Mouse (Mus musculus) left cerebral cortex, adult 2 months (tissue): ENCODE results near the gene Eddm3b. TPM values are rescaled to one million over a fixed set of nuclear protein-coding genes. Genes with fewer than 3 reads are reported as not detected.
"Not testable (repeated sequence)": the region's sequence is repeated elsewhere in the genome, so short reads cannot be mapped to it uniquely, and the experiment has no call there.

Source experiments
- DNase-seq, 2 experiments: peaks; one replicate each; pipeline ENCODE4 v3.0.0; 2021 to 2022; ENCODE audit warnings: low spot score in 2 of 2, mixed read lengths in 1 of 2; ENCODE audit errors: extremely low spot score in 1 of 2
- H3K27ac ChIP-seq: fragments of 200-600 bp; 2 replicates; pipeline ENCODE4 v1.8.1; 2022
- H3K4me3 ChIP-seq: fragments of 200-600 bp; 2 replicates; pipeline ENCODE4 v1.8.1; 2022
- CTCF ChIP-seq: fragments of 200-600 bp; IDR thresholded peaks from 2 replicates; pipeline ENCODE4 v1.8.1; 2022; ENCODE audit warnings: antibody characterized with exemption, mild to moderate bottlenecking, moderate library complexity
- intact Hi-C: fragments of 180-260 bp; cut with DNase I; formaldehyde crosslinking; loops from one replicate; pipeline ENCODE4 v1.15.1; 2025
- total RNA-seq, 2 experiments: library from RNA; stranded (reverse); gene quantifications; 2 replicates each; pipeline ENCODE4 v1.2.3; 2021

The Eddm3b gene
- total RNA-seq, 2 experiments from 2014 or later, result not detected

DNA sequence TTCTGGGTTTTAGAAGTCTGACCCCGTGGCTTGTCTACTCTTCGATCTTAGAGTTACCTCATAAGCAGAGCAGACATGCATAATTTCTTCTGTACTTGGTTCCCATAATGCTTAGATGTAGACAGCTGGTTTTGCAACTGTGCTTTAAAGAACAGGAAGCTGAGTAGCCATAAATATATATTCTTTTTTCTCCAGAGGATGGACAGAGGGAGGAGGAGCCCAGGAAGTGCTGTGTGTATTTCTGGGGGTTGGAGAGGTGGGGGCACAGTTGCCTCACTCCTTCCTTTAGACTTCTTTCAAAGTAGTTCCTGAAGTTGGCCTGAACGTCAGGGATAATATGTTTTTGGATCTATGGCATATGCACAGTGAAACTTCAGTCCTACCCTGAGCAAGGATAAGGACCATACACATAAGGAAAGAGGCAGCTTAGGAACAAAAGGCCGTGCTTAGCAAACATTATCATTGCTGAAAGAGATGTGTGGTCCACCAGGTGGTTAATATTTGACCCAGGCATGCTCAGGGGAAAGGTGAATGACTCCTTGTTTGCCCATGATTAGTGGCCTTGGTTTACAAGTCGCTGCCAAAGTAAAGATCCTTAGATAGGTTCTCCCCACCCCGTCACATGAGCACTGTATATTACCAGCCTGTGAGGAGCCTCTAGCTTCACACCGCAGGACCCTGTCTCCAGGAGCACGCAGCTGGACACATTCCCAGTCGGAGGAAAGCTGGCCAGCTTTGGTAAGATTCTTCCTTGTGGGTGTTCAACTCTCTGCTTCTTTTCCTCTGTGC, 18.3 kb upstream of the Eddm3b start:
- TF ChIP-seq CTCF, result no peak
- DNase-seq, result no peak
- H3K27ac ChIP-seq, result no peak overlapping the region
- no peak overlapping the region for H3K4me3 ChIP-seq
- intact Hi-C loops, result loop anchor here (10.0 kb wide), 1 partner anchor 1009 kb away; the partner anchor contains the start of gene Hnrnpc

DNA sequence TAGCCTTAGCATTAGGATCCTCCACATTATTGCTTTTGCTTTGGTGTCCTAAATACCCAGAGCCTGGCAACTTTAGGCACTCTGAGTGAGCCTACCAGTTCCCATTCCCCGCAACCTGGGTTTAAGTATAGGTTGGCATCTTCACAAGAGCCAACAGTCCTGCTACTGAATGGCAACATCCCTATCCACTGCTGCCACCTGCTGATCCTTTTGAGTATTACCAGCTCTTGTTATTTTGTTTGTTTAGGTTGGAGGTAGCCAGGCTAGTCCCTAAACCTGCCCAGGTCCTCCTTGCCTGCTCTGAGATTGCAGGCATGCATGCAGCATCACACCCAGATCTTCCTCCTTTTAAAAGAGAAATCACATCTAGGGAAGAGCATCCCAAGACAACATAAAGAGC, 15.9 kb upstream of the Eddm3b start:
- peak; percentile 77 to 84 for DNase-seq
- intact Hi-C loops, result loop anchor here (2.0 to 10.0 kb wide), 4 partner anchors 71 to 1007 kb away; partner anchors contain the start of gene Hnrnpc
- not testable (repeated sequence) for H3K4me3 ChIP-seq, H3K27ac ChIP-seq
- peak; percentile 79 for TF ChIP-seq CTCF

DNA sequence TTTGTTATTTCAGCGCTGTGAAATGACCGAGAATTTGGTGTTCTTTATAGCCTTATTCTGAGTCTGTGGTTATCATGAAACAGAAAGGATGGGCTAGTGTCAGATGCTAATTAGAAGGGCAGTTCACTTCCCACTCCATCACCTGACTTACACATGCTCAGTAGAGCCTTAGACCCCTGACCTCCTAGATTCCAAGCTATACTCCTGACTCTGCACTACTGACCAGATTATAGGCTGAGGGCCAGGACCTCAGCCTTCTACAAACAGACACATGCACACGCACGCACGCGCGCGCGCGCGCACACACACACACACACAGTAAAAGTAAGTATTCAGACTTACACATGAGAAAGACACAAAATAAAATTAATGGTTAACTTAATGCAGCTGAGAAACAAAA, 15.3 kb upstream of the Eddm3b start:
- DNase-seq, result no peak
- Histone ChIP-seq H3K27ac (no peak overlapping the region), H3K4me3 (no peak overlapping the region)
- no peak for TF ChIP-seq CTCF
- intact Hi-C loops, result loop anchor here (2.0 to 10.0 kb wide), 4 partner anchors 72 to 1006 kb away; partner anchors contain the start of gene Hnrnpc

DNA sequence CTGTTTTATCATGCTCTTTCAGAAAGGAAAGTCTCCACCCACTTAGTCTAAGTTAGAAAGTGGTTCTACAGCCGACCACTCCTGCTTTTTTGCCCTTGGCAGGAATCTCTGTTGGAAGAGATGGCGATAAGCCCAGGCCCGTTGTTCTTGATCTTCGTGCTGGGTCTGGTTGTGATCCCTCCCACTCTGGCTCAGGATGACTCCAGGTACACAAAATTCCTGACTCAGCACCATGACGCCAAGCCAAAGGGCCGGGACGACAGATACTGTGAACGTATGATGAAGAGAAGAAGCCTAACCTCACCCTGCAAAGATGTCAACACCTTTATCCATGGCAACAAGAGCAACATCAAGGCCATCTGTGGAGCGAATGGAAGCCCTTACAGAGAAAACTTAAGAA, 12.9 kb upstream of the Eddm3b start:
- H3K27ac ChIP-seq, result no peak overlapping the region
- TF ChIP-seq CTCF, result no peak
- no peak for DNase-seq
- no peak overlapping the region for H3K4me3 ChIP-seq
- intact Hi-C loops, result loop anchor here (5.0 kb wide), 2 partner anchors 71 to 246 kb away; no protein-coding TSS in a partner anchor

DNA sequence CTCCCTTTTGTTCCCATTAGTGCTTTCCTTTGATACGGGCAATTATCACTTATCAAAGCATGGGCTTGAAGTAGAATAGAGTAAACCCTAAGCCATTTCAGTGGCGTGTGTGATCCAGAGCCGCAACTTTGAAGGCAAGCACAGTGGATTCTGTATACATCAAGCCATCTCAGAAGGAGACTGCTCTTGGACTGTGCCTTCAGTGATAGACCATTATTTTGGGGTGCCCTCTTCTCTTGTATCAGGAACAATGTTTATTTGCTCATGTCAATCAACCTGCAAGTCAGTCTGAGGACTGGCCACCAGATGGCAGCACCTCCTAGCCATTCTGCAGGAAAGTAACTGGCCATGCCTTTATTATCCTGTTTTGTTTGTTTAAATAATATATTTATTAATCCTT, 11.0 kb upstream of the Eddm3b start:
- TF ChIP-seq CTCF, result peak; percentile 96
- peak; percentile 65 to 71 for DNase-seq
- intact Hi-C loops, result loop anchor here (1.0 to 5.0 kb wide), 4 partner anchors 69 to 244 kb away; no protein-coding TSS in a partner anchor
- no peak overlapping the region for H3K27ac ChIP-seq
- H3K4me3 ChIP-seq, result no peak overlapping the region

DNA sequence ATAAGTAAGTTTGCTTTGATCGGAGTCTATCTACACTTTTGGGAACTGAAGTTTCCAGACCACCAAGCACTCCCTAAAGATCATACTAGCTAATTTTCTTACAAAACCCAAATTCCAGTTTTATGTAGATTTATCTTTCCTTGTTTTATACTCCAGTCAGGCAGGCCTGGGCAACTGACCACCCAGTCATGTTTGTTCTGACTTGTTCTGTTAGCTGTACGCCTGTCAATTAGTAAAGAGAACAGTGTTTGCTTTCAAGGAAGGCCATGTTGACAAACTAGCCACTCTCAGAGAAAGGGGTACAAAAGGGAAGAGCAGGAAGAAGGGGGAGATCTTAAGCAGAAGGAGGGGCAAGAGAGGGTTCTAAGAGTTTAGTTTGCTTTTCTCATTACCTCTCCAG, 9.9 kb upstream of the Eddm3b start:
- Histone ChIP-seq H3K27ac (no peak overlapping the region), H3K4me3 (no peak overlapping the region)
- no peak for DNase-seq
- no peak for TF ChIP-seq CTCF
- intact Hi-C loops, result loop anchor here (5.0 kb wide), 2 partner anchors 68 to 243 kb away; no protein-coding TSS in a partner anchor

DNA sequence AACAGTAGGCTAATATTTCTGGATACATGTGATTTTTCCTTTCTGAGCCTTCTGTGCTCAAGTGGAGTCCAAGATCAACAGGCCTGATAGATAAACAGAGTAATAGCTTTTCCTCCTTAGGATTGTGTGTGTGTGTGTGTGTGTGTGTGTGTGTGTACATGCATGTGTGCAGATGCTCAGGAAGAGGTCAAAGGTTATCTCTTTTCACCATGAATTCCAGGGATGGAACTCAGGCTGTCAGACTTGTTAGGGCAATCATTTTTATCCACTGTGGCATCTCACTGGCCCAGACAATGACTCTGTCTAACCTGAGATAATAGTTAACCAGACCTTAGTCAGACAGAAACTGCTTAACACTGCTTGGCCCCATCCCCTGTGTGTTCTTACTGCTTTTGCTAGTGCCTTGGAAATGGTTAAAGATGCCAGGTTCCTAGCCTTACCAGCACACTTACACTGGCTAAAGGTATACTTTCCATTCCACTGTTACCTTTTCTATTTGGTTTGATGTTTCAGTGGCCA, 7.7 kb upstream of the Eddm3b start:
- intact Hi-C loops, result no loop called here
- DNase-seq, result no peak
- TF ChIP-seq CTCF, result no peak
- Histone ChIP-seq H3K27ac (no peak overlapping the region), H3K4me3 (no peak overlapping the region)

DNA sequence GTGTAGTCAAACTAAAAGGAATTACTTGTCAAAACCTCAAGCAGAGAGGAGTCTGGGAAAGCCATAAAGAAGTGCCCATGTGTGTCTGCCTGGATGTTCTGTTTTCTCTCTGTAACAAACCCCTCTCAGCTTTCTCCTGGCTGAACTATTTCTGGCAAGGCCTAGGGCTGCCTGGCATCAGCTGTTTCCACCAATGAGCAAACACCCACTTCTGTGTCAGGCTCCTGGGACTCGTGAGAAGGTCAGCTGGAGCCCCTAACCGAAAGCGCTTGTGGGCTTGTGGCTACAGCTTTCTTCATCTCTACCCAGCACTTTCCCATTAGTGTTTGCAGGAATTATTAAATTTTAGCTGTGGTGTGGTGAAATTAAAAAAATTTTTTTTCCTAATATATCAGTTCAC, 2.3 kb upstream of the Eddm3b start:
- no peak for TF ChIP-seq CTCF
- H3K4me3 ChIP-seq, result no peak overlapping the region
- no peak for DNase-seq
- no peak overlapping the region for H3K27ac ChIP-seq
- intact Hi-C loops, result no loop called here

DNA sequence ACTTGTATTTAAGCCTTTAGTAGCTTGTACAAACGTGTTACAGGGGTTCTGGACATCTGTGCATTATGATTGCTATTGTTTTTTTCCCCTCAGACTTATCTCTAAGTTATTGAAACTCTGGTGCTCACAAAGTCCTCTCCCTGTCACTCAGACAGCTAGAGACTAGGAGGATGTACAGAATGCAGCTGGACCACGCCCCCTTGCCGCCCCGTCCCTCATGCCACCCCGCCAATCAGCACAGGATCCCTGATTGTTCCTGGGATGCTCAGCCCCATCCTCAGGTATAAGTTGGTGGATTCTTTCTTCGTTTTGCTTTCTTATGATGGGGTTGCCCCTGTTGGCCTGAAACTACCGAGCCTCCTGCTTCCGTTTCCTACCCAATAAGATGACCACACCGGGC, 750 bp upstream of the Eddm3b start:
- no peak for DNase-seq
- H3K4me3 ChIP-seq, result no peak overlapping the region
- intact Hi-C loops, result no loop called here
- TF ChIP-seq CTCF, result no peak
- no peak overlapping the region for H3K27ac ChIP-seq

DNA sequence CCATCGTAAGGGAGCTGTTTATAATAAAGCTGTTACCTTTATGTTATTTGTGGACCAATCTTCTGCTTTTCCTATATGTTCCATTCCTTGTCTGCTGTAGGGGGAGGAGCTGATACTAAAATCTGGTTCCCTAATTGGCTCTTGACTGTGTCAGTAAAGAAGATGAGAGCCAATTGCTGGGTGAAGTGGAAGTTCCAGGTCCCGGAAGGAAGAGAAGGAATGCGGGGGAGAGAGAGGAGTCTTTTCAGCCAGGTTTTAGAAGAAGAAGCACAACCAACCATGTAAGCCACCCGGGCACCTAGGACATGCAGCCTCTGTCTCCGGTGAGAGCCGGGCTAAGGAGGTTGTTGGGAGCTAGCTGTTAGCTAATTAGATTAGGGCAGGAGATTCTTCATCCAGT, 11.5 kb downstream of the Eddm3b start:
- TF ChIP-seq CTCF, result no peak
- Histone ChIP-seq H3K4me3 (no peak overlapping the region), H3K27ac (no peak overlapping the region)
- no peak for DNase-seq
- intact Hi-C loops, result no loop called here

DNA sequence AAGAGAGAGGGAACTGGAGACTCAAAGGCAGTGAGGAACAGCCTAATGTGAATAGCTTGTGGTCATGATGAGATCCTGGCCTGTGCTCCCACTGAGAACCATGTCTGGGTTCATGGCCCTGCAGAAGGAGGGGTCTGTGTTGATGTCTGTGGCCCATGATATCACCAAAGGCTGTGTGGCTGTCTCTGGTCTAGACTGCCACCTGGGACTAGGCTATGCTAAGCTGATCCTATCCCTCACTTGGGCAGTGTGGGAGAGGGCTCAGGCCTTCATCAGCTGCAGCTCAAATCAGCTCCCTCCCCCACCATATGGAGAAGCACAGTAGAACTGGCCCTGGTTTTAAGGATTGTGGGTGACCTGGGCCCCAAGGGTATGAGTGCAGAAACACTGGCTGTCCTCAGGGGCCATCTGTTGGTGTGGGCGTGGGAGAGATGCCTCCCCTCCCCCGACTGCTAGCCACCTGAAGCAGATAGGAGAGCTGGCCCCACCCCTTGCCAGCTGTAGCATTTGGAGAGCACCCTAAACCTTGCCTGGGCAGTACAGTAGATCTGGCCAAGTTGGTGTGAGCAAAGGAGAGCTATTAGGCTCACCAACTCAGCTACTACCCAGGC, 13.5 kb downstream of the Eddm3b start:
- no peak for TF ChIP-seq CTCF
- Histone ChIP-seq H3K27ac (no peak overlapping the region), H3K4me3 (no peak overlapping the region)
- DNase-seq, result no peak
- intact Hi-C loops, result no loop called here
